Mouse (Mus musculus) kidney, adult 2 months (tissue): ENCODE measurements at regions not wholly inside any gene's neighbourhood (a gene's known extent, or its start where the extent isn't known, plus 50 kb on each side); places are given as distances from the start of the nearest gene placed in this dataset.

ENCODE experiments used
- CTCF ChIP-seq: fragments of 200-500 bp; conservative IDR thresholded peaks from 2 replicates; pipeline ENCODE4 v1.5.1; 2011; ENCODE audit warnings: low read depth, mild to moderate bottlenecking, control low read depth, low read length, moderate library complexity, mixed read lengths; ENCODE audit not compliant: insufficient read depth, insufficient read length
- POLR2A ChIP-seq: fragments of 200-500 bp; IDR thresholded peaks from one replicate; pipeline ENCODE4 v1.6.1; 2011; ENCODE audit warnings: low read depth, low read length, control low read depth

- TF ChIP-seq CTCF: no peak
- no peak for TF ChIP-seq POLR2A
Observed at GRCm38 (mm10) chr13:51304631-51305030, 103.8 kb upstream of the S1pr3 start.
